Mouse (Mus musculus): ENCODE data around the gene Fsip1. TPM values are rescaled to one million over a fixed set of nuclear protein-coding genes. Genes with fewer than 3 reads are reported as not detected.
"Not testable (repeated sequence)": the region's sequence is repeated elsewhere in the genome, so short reads cannot be mapped to it uniquely, and the experiment has no call there.

Fsip1 gene
- polyA plus RNA-seq, 1 experiment from 2014 or later, result 2.5 TPM

GRCm38 (mm10) chr2:118165691-118166090 lies 91.1 kb downstream of the Fsip1 start:
- no peak for ATAC-seq (ENCODE audit: low FRiP score, low read depth)
- 89% methylated on average over 2 of the region's 2 CpGs for WGBS
- Histone ChIP-seq H3K9ac (no peak overlapping the region), H3K27me3 (replicated peaks) (no peaks in the 10 kb centered on the region), H3K4me1 (peaks cover 4% of the 10 kb centered on the region; the same call in 1 of the 2 replicates), H3K36me3 (no peaks in the 10 kb centered on the region), H3K4me3 (no peak overlapping the region), H3K4me2 (replicated peaks) (no peak overlapping the region), H3K9me3 (no peaks in the 10 kb centered on the region), H3K27ac (no peak overlapping the region)

DNA sequence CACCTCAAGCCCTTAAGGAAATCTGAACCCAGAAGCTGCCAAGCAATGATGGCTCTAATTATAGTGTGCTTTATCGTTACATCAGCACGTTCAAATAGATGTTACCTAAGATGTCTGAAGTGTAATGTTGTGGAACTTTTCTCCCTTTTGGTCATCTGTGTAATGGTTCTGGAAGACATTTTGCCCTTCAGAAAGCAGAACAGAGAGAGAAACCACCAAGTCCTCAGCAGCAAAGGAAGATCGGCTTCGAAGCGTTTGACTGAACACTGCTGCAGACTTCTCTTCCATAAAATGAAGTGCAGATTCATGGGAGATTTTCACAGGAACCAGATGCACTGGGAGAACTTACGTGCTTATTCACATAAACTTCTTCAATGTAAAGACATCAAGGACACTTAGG lies 92.6 kb downstream of the Fsip1 start:
- Histone ChIP-seq H3K4me2 (replicated peaks) (no peak overlapping the region), H3K9ac (no peak overlapping the region), H3K36me3 (no peaks in the 10 kb centered on the region), H3K9me3 (no peaks in the 10 kb centered on the region), H3K4me3 (no peak overlapping the region), H3K27ac (no peak overlapping the region), H3K27me3 (replicated peaks) (no peaks in the 10 kb centered on the region), H3K4me1 (peaks cover 8% of the 10 kb centered on the region; the same call in 1 of the 2 replicates)
- 83% methylated on average over 6 of the region's 6 CpGs for WGBS
- no peak for ATAC-seq (ENCODE audit: low FRiP score, low read depth)

DNA sequence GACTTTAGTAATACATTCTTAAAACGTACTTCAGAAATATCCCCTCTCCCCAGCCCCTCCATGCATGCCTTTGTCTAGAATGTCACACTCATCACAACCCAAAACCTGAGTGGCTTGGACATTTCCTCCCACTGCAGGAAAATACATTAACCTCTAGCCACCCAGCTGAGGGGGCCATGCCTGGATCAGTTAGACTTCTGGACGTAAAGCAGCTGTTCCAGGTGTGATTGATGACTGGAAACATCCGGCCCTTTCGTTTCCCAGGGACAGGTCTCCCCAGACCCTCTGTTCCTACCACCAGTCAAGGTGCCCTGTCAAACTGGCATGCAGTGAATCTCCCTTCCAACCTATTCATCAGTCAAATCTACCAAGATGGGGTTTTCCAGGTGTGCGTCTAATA lies 94.3 kb downstream of the Fsip1 start:
- ATAC-seq (ENCODE audit: low FRiP score, low read depth), result no peak
- no peaks in the 10 kb centered on the region for H3K9me3 ChIP-seq
- H3K27ac ChIP-seq, result no peak overlapping the region
- no peak overlapping the region for H3K4me3 ChIP-seq
- WGBS, result 56% methylated on average over 5 of the region's 5 CpGs
- H3K4me2 ChIP-seq (replicated peaks), result no peak overlapping the region
- H3K9ac ChIP-seq, result no peak overlapping the region
- no peaks in the 10 kb centered on the region for H3K27me3 ChIP-seq (replicated peaks)
- no peaks in the 10 kb centered on the region for H3K36me3 ChIP-seq
- peaks cover 8% of the 10 kb centered on the region; the same call in 1 of the 2 replicates for H3K4me1 ChIP-seq

GRCm38 (mm10) chr2:118160991-118161390 lies 95.8 kb downstream of the Fsip1 start:
- no peaks in the 10 kb centered on the region for H3K9me3 ChIP-seq
- no peaks in the 10 kb centered on the region for H3K36me3 ChIP-seq
- H3K4me3 ChIP-seq, result no peak overlapping the region
- no peak overlapping the region for H3K9ac ChIP-seq
- H3K27me3 ChIP-seq (replicated peaks), result no peaks in the 10 kb centered on the region
- peaks cover 8% of the 10 kb centered on the region; the same call in 1 of the 2 replicates for H3K4me1 ChIP-seq
- no peak for ATAC-seq (ENCODE audit: low FRiP score, low read depth)
- H3K4me2 ChIP-seq (replicated peaks), result no peak overlapping the region
- WGBS, result 77% methylated on average over 2 of the region's 2 CpGs
- no peak overlapping the region for H3K27ac ChIP-seq

DNA sequence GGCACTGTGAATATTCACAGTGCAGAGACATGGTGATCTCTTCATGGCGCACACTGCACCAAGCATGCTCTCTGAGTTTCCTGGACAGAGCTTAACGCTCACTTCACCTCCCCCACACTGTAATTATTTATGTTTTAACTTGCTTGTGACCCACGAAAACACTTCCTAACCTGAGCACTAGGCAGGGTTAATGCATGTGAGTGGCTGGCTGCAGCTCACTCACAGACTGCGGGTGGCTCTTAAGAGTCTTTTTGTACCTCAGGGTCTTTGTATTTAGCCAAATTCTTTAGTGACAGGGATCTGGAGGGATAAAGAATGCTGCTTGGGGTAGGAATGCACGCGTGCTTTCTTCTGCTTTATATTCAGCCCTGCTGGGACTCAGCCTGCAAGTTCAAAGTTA lies 96.2 kb downstream of the Fsip1 start:
- Histone ChIP-seq H3K4me3 (no peak overlapping the region), H3K9me3 (no peaks in the 10 kb centered on the region), H3K27ac (no peak overlapping the region), H3K4me1 (peaks cover 8% of the 10 kb centered on the region; the same call in 1 of the 2 replicates), H3K4me2 (replicated peaks) (no peak overlapping the region), H3K36me3 (no peaks in the 10 kb centered on the region), H3K27me3 (replicated peaks) (no peaks in the 10 kb centered on the region), H3K9ac (no peak overlapping the region)
- WGBS, result 11% methylated on average over 6 of the region's 6 CpGs
- ATAC-seq (ENCODE audit: low FRiP score, low read depth), result no peak

- ATAC-seq (ENCODE audit: low FRiP score, low read depth), result no peak
- Histone ChIP-seq H3K4me2 (replicated peaks) (no peak overlapping the region), H3K27me3 (replicated peaks) (no peaks in the 10 kb centered on the region), H3K4me1 (peaks cover 8% of the 10 kb centered on the region; the same call in 1 of the 2 replicates), H3K9me3 (no peaks in the 10 kb centered on the region), H3K36me3 (no peaks in the 10 kb centered on the region), H3K9ac (no peak overlapping the region), H3K4me3 (no peak overlapping the region), H3K27ac (no peak overlapping the region)
- WGBS, result 66% methylated on average over 6 of the region's 6 CpGs
These were observed 97.6 kb downstream of the Fsip1 start for GRCm38 (mm10) chr2:118159126-118159525.

DNA sequence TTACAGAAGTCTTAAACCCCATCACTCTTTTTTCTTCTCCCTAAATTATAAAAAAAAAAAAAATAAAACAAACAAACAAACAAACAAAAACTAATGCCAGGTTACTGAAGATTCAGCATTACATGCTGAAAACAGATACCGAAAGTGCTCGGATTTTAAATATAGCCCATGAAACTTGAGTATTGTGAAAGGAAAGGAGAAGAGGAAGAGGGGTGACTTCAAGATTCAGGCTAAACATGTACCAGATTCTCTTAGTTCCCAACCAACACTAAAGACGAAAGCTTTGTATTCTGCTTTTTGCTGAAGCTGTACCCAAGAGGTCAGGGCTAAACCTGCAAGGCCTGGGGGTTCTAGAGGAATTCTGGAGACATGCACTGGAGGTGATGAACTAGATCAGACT lies 98.7 kb downstream of the Fsip1 start:
- Histone ChIP-seq H3K4me1 (peaks cover 8% of the 10 kb centered on the region; the same call in 1 of the 2 replicates), H3K27ac (no peak overlapping the region), H3K9ac (no peak overlapping the region), H3K9me3 (no peaks in the 10 kb centered on the region), H3K4me2 (replicated peaks) (no peak overlapping the region), H3K27me3 (replicated peaks) (no peaks in the 10 kb centered on the region), H3K36me3 (no peaks in the 10 kb centered on the region), H3K4me3 (no peak overlapping the region)
- no peak for ATAC-seq (ENCODE audit: low FRiP score, low read depth)
- whole genome bisulfite sequencing, result 95% methylated on average over 3 of the region's 3 CpGs

- WGBS, result 76% methylated on average over 12 of the region's 12 CpGs
- no peak overlapping the region for H3K27ac ChIP-seq
- no peak overlapping the region for H3K4me2 ChIP-seq (replicated peaks)
- H3K9ac ChIP-seq, result no peak overlapping the region
- H3K36me3 ChIP-seq, result no peaks in the 10 kb centered on the region
- no peak for ATAC-seq (ENCODE audit: low FRiP score, low read depth)
- no peak overlapping the region for H3K4me3 ChIP-seq
- no peaks in the 10 kb centered on the region for H3K4me1 ChIP-seq
- no peaks in the 10 kb centered on the region for H3K27me3 ChIP-seq (replicated peaks)
- H3K9me3 ChIP-seq, result no peaks in the 10 kb centered on the region
These were observed 106.8 kb downstream of the Fsip1 start for GRCm38 (mm10) chr2:118149855-118150563.

DNA sequence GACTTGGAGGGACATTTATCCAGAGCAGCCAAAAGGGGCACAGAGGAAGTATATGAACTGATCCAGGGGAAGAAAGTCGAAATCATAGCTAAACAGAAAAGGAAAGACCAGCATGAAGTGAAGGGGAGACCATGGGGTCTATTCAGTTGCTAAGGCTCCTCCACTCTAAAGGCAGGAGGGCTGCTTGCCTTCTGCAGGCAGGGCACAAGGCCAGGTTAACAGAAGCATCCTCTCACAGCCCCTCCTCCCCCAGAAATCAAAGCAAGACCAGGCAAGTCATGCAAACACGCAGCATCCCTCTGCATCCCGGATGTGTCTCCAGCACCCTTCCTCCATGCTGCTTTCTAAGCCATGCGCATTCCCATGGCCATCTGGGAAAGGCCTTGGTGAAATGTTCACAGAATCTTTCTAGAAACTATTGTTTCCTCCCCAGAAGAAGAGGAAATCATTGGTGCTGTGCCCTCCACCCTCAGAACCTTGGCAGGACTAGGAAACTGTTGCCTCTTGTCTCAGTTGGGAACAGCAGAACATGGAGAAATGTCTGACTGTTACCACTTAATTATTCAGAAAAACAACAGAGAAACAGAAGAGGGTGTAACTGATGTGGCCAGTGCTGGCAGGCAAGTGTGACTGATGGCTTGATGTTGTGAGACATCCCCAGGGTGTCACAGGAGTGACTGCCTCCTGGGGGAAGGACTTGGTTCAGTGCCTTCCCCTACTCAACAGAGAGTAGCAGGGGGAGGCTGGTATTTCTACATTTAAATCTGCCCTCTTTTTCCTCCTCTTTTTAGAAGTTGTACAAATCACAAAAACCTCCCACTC lies 108.2 kb downstream of the Fsip1 start:
- H3K4me2 ChIP-seq (replicated peaks), result no peak overlapping the region
- no peaks in the 10 kb centered on the region for H3K27me3 ChIP-seq (replicated peaks)
- H3K27ac ChIP-seq, result no peak overlapping the region
- H3K9ac ChIP-seq, result no peak overlapping the region
- WGBS, result 75% methylated on average over 4 of the region's 4 CpGs
- no peak overlapping the region for H3K4me3 ChIP-seq
- H3K9me3 ChIP-seq, result no peaks in the 10 kb centered on the region
- ATAC-seq (ENCODE audit: low FRiP score, low read depth), result no peak
- H3K4me1 ChIP-seq, result no peaks in the 10 kb centered on the region
- no peaks in the 10 kb centered on the region for H3K36me3 ChIP-seq

GRCm38 (mm10) chr2:118147749-118148148 lies 109.0 kb downstream of the Fsip1 start:
- not testable (repeated sequence) for H3K4me3 ChIP-seq; ATAC-seq (ENCODE audit: low FRiP score, low read depth); H3K4me2 ChIP-seq (replicated peaks); H3K36me3 ChIP-seq; H3K27ac ChIP-seq; H3K4me1 ChIP-seq; H3K9ac ChIP-seq; H3K27me3 ChIP-seq (replicated peaks); H3K9me3 ChIP-seq
- WGBS, result 35% methylated on average over 3 of the region's 3 CpGs

DNA sequence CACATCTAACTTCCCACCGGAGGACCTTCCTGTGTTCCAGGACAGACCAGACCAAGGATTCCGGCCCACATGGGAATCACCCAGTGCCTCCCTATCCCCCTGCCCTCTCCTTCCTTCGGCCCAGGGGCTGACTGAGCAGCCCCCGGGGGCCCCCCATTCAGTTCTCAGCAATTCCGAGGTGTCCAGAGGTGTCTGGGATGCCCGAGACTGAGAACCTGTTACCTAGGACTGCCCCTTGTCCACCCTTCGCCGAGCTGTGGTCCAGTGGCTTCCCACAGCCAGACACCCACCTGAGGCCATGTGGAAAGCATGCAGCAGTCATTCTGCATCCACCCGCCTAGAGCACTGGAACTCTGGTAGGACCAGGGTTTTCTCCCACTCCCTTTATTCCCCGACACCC lies 115.1 kb downstream of the Fsip1 start:
- ATAC-seq (ENCODE audit: low FRiP score, low read depth), result no peak
- H3K9ac ChIP-seq, result no peak overlapping the region
- no peak overlapping the region for H3K27ac ChIP-seq
- H3K4me2 ChIP-seq (replicated peaks), result no peak overlapping the region
- no peaks in the 10 kb centered on the region for H3K9me3 ChIP-seq
- H3K27me3 ChIP-seq (replicated peaks), result no peaks in the 10 kb centered on the region
- H3K4me1 ChIP-seq, result no peaks in the 10 kb centered on the region
- no peaks in the 10 kb centered on the region for H3K36me3 ChIP-seq
- H3K4me3 ChIP-seq, result no peak overlapping the region
- 94% methylated on average over 10 of the region's 10 CpGs for WGBS

GRCm38 (mm10) chr2:118139261-118139660 lies 117.5 kb downstream of the Fsip1 start:
- H3K27ac ChIP-seq, result no peak overlapping the region
- H3K4me3 ChIP-seq, result no peak overlapping the region
- no peaks in the 10 kb centered on the region for H3K4me1 ChIP-seq
- H3K9me3 ChIP-seq, result no peaks in the 10 kb centered on the region
- ATAC-seq (ENCODE audit: low FRiP score, low read depth), result no peak
- no peaks in the 10 kb centered on the region for H3K27me3 ChIP-seq (replicated peaks)
- WGBS, result 87% methylated on average over 6 of the region's 6 CpGs
- no peak overlapping the region for H3K9ac ChIP-seq
- H3K4me2 ChIP-seq (replicated peaks), result no peak overlapping the region
- H3K36me3 ChIP-seq, result no peaks in the 10 kb centered on the region
